Mouse (Mus musculus) heart, embryonic 16.5 days (tissue): Measurements from ENCODE around the gene Hoxd4. TPM values are rescaled to one million over a fixed set of nuclear protein-coding genes. Genes with fewer than 3 reads are reported as not detected.

Experiments
- ATAC-seq: fragments of 200-750 bp; cut with Nextera tagmentation; replicated peaks from 2 replicates; pipeline ENCODE4 v1.8.0; 2017; ENCODE audit warnings: moderate number of reproducible peaks; ENCODE audit not compliant: insufficient read depth, low FRiP score; ENCODE audit errors: extremely low read depth
- H3K27ac ChIP-seq: fragments of 300-500 bp; sonication (generic); 2 replicates; pipeline ENCODE4 v1.5.1; 2014; ENCODE audit warnings: mild to moderate bottlenecking, low read length, control low read depth, moderate library complexity
- H3K27me3 ChIP-seq: fragments of 300-500 bp; sonication (generic); 2 replicates; pipeline ENCODE4 v1.6.1; 2014; ENCODE audit warnings: low read length, mixed read lengths; ENCODE audit not compliant: control insufficient read depth, insufficient read depth
- H3K36me3 ChIP-seq: fragments of 300-500 bp; sonication (generic); 2 replicates; pipeline ENCODE4 v1.6.1; 2014; ENCODE audit not compliant: control insufficient read depth, insufficient read depth
- H3K4me1 ChIP-seq: fragments of 300-500 bp; sonication (generic); 2 replicates; pipeline ENCODE4 v1.6.1; 2014; ENCODE audit warnings: low read length, mixed read lengths; ENCODE audit not compliant: control insufficient read depth, insufficient read depth
- H3K4me2 ChIP-seq: fragments of 300-500 bp; sonication (generic); 2 replicates; pipeline ENCODE4 v1.6.1; 2014; ENCODE audit warnings: low read depth, mild to moderate bottlenecking, control low read depth, low read length
- H3K4me3 ChIP-seq: fragments of 300-500 bp; sonication (generic); 2 replicates; pipeline ENCODE4 v1.5.1; 2014; ENCODE audit warnings: mild to moderate bottlenecking, control low read depth, low read length
- H3K9ac ChIP-seq: fragments of 300-500 bp; sonication (generic); 2 replicates; pipeline ENCODE4 v1.6.1; 2014; ENCODE audit warnings: low read length, control low read depth
- H3K9me3 ChIP-seq: fragments of 300-500 bp; sonication (generic); replicated peaks from 2 replicates; pipeline ENCODE4 v1.6.1; 2016; ENCODE audit warnings: low read length; ENCODE audit not compliant: control insufficient read depth
- WGBS: fragments of 180-500 bp; shearing (Covaris S2); extraction: QIAGEN DNeasy Blood & Tissue Kit; methylation state at CpG from one replicate; pipeline ENCODE4 v1.1.7; 2014; 5-methylcytosine and 5-hydroxymethylcytosine counted together
- polyA plus RNA-seq: library from polyadenylated mRNA; unstranded; fragments of >200 nt; fragmentation: Nextera tagmentation; extraction: Ambion mirVana; gene quantifications from 2 replicates; pipeline ENCODE4 v1.2.1, GENCODE M21; 2015

Hoxd4 gene
- polyA plus RNA-seq, 1 experiment from 2014 or later = 0.18 TPM

GRCm38 (mm10) chr2:74685059-74685603, 26.6 kb upstream of the Hoxd4 start:
- no peak overlapping the region for H3K4me3 ChIP-seq
- no peaks in the 10 kb centered on the region for H3K9me3 ChIP-seq
- H3K4me2 ChIP-seq = no peak overlapping the region
- H3K9ac ChIP-seq = no peak overlapping the region
- no peak overlapping the region for H3K27ac ChIP-seq
- ATAC-seq = no peak
- H3K36me3 ChIP-seq = no peaks in the 10 kb centered on the region
- no peaks in the 10 kb centered on the region for H3K4me1 ChIP-seq
- H3K27me3 ChIP-seq = peaks cover 89% of the 10 kb centered on the region
- 13% methylated on average over 4 of the region's 4 CpGs for WGBS

- 7% methylated on average over 17 of the region's 17 CpGs for WGBS
- Histone ChIP-seq H3K9me3 (no peaks in the 10 kb centered on the region; the same call in 1 of the 2 replicates), H3K4me2 (no peak overlapping the region), H3K4me1 (no peaks in the 10 kb centered on the region), H3K9ac (no peak overlapping the region), H3K27ac (no peak overlapping the region), H3K4me3 (no peak overlapping the region), H3K27me3 (peaks cover 83% of the 10 kb centered on the region), H3K36me3 (no peaks in the 10 kb centered on the region)
- no peak for ATAC-seq
Observed at GRCm38 (mm10) chr2:74686301-74686987, 25.3 kb upstream of the Hoxd4 start.

- Histone ChIP-seq H3K27ac (no peak overlapping the region), H3K27me3 (peaks cover 83% of the 10 kb centered on the region), H3K4me3 (no peak overlapping the region), H3K4me2 (no peak overlapping the region), H3K9ac (no peak overlapping the region), H3K9me3 (no peaks in the 10 kb centered on the region; the same call in 1 of the 2 replicates), H3K4me1 (no peaks in the 10 kb centered on the region), H3K36me3 (no peaks in the 10 kb centered on the region)
- WGBS = 2% methylated on average over 27 of the region's 27 CpGs
- no peak for ATAC-seq
Observed at GRCm38 (mm10) chr2:74686988-74687697, 24.6 kb upstream of the Hoxd4 start.

- ATAC-seq = no peak
- Histone ChIP-seq H3K4me2 (no peak overlapping the region), H3K27ac (no peak overlapping the region), H3K27me3 (peaks cover 83% of the 10 kb centered on the region), H3K4me3 (no peak overlapping the region), H3K9ac (no peak overlapping the region), H3K4me1 (no peaks in the 10 kb centered on the region), H3K9me3 (no peaks in the 10 kb centered on the region; the same call in 1 of the 2 replicates), H3K36me3 (no peaks in the 10 kb centered on the region)
- WGBS = 1% methylated on average over 31 of the region's 31 CpGs
Observed at GRCm38 (mm10) chr2:74687698-74688555, 23.8 kb upstream of the Hoxd4 start.

- Histone ChIP-seq H3K9me3 (no peaks in the 10 kb centered on the region; the same call in 1 of the 2 replicates), H3K27me3 (peaks cover 84% of the 10 kb centered on the region), H3K36me3 (no peaks in the 10 kb centered on the region), H3K9ac (no peak overlapping the region), H3K4me3 (no peak overlapping the region), H3K4me1 (no peaks in the 10 kb centered on the region), H3K27ac (no peak overlapping the region), H3K4me2 (no peak overlapping the region)
- WGBS = 6% methylated on average over 12 of the region's 12 CpGs
- no peak for ATAC-seq
Observed at GRCm38 (mm10) chr2:74688795-74689573, 22.7 kb upstream of the Hoxd4 start.

GRCm38 (mm10) chr2:74689574-74690337, 22.0 kb upstream of the Hoxd4 start:
- Histone ChIP-seq H3K9me3 (no peaks in the 10 kb centered on the region; the same call in 1 of the 2 replicates), H3K36me3 (no peaks in the 10 kb centered on the region), H3K27ac (no peak overlapping the region), H3K4me1 (no peaks in the 10 kb centered on the region), H3K4me3 (no peak overlapping the region), H3K9ac (no peak overlapping the region), H3K4me2 (no peak overlapping the region), H3K27me3 (peaks cover 84% of the 10 kb centered on the region)
- whole genome bisulfite sequencing = 2% methylated on average over 24 of the region's 24 CpGs
- ATAC-seq = no peak

- no peak overlapping the region for H3K27ac ChIP-seq
- no peak overlapping the region for H3K4me2 ChIP-seq
- WGBS = 8% methylated on average over 8 of the region's 8 CpGs
- peaks cover 84% of the 10 kb centered on the region for H3K27me3 ChIP-seq
- no peak for ATAC-seq
- H3K9me3 ChIP-seq = no peaks in the 10 kb centered on the region; the same call in 1 of the 2 replicates
- H3K9ac ChIP-seq = no peak overlapping the region
- no peaks in the 10 kb centered on the region for H3K36me3 ChIP-seq
- H3K4me3 ChIP-seq = no peak overlapping the region
- no peaks in the 10 kb centered on the region for H3K4me1 ChIP-seq
Observed at GRCm38 (mm10) chr2:74690338-74690716, 21.4 kb upstream of the Hoxd4 start.
